Mouse (Mus musculus) cerebellum, postnatal 4 days (tissue): ENCODE results near the gene Ttc7b.
A peak's percentile ranks its signal among the peaks of the same experiment; 100 is the strongest.

Experiments
- DNase-seq, 2 experiments: peaks; one replicate each; pipeline ENCODE4 v3.0.0; 2022; ENCODE audit warnings: low spot score in 2 of 2, mixed read lengths in 1 of 2

Ttc7b gene

DNA sequence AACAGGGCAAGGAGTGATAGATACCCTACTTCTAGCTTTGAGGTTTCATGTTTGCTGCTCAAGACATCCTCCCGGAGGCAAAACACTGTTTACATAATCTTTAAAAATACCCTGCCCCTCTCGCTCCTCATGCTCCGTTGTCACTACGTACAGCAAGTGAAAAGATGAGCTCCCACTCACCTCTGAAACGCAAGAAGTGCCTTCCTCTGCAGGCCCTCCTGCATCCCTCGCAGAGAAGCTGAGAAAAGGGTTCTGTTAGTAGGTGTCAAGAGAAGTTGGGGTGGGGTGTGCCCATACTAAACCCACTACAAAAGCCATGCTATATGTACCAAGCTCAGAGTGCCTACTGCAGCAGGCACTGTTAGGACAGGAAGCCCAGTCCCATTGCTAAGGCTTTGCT, 138.7 kb downstream of the Ttc7b start:
- no peak for DNase-seq

DNA sequence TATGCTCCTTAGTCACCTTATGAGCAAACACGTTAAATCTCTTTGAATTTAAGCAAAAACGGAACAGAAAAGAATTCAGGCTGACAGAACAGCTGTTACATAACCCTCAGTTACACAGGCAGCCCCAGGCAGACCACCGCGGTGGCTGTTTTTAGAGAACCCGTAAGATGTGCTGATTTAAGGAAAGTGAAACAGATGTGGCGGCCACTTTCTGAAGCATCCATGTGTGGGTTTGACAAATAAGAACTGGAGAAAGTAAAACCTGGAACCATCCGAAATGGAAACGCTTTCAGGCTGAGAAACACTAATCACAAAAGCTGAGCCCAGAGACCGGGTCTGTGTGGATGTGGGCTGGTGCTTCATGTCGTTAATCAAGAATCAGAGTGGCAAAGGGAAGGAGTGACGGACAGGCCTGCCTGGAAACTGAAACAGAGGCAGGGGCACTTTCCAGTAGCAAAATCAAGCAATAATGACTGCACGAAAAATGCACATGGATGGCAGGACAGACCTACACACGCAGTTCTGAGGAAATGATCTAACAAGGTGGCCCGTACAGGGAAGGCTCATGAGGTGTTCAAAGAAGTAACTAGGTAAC, 139.8 kb downstream of the Ttc7b start:
- no peak for DNase-seq

DNA sequence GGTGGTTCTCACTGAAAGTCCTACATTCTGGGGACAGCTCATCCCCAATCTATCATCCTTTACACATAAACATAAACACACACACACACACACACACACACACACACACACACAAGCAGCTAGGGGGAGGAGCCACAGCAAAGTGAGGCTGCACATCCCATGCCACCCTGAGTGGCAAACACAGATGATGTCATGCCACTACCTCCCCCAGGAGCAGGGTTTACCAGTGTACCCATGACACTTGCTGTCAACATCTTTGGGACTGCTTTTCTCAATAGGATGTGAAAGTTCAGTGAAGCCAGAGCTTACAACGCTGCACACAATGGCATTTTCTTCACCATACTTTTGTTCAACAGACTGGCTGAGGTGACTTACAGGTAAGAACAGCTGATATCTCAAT, 140.8 kb downstream of the Ttc7b start:
- DNase-seq, result no peak

DNA sequence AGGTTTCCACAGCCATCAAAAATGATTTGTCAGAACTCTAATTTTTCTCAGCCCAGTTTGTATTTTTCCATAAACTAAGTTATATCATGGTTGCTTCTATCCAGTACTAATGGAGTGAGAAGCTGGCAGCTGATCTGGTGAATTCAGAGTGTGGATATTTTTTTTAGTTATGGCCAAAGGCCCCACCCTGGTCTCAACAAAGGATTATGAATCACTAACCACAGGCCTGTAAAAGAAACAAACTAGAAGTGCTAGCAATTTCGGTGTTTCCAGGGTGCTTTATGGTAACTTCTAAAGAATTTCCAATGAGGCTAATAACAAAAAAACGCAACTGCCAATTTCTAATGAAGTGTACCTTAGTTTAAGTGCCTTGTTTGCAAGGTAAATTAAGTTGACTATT, 142.4 kb downstream of the Ttc7b start:
- no peak for DNase-seq

DNA sequence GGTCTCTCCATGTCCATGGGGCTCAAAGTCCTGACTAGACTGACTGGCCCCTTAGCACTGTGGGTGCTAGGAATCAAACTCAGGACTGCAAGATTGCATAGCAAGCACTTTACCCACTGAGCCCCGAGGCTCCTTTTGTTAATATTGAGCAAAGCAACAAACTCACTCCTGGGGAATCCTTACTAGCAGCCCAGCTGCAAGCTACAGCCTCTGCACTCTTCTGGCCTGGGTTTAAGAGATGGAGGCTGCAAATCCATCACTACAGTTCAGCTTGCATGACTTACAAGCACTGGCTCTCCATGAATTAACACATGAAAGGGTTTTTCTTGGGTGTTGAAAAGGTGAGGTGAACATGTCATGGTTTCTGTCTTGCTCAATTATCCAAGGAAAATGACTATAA, 142.8 kb downstream of the Ttc7b start:
- DNase-seq, result no peak

DNA sequence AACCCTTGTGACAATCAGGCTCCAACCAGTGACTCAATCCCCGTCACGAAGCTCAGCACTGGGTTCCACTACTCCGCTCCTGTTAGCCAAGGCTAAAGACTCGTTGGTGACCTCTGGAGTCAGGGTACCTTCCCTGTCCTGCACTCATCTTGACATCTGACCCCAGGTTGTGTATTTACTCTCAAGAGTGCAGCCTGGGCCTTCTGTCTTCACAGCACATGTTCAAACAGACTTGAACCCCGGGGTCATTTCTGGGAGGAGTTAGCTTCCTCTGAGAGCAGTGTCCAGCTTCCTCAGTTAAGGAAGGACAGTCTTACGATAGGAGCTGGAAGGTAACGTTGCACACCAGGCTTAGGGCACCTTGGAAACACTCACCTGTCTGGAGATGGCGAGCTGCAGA, 144.8 kb downstream of the Ttc7b start:
- DNase-seq, result no peak

DNA sequence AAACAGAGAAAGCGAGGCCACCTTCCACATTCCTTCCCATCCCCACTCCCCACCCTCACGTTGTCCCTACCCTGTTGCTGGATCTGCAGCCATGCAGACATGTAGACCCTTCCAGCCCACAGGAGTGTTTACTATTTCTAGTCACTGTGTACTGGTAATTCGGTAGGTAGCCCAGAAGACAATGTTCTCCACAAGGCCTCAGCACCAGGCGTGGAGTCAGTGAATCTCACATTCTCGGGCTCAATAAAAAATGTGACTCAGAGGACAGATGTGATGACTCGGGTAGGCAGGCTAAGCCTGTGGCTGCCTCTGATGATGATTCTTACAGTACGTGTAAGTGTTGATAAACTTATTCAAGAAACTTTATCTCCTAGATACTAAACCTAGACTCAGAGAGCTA, 147.8 kb downstream of the Ttc7b start:
- no peak for DNase-seq

DNA sequence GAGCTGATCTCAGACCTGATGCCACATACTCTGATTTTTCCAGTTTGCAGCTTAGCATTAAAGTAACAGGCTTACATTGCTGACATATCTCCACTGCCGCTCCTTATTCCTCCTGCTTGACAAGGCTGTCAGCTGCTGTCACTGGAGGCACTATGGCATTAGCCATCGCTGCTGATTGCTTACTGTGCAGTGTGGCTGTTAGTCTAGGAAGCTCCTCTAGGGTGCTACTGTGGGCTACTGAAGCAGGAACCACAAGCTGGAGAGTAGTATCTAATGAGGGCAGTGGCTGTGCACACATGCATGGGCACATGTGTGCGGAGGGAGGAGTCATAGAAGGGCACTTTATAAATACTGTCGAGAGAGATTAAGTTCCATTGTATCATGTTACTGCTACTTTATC, 148.6 kb downstream of the Ttc7b start:
- DNase-seq, result no peak

DNA sequence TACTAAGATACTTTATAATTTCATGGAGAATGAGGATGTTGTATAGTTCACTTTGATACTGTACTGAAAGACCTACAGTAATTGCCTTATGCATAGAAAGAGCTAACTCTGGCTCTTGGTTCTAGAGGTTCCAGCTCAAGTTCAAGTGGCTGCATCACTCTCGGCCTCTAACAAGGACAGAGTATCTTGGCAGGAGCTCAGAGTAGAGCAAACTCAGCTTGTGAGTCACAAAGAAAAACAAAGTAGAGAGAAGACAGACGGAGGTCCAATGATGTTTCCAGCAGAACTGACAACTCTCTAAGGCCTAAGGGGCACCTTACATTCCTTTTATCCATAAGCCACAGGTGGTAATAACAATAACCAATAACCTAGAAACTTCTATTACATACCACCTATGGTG, 150.8 kb downstream of the Ttc7b start:
- DNase-seq, result no peak

DNA sequence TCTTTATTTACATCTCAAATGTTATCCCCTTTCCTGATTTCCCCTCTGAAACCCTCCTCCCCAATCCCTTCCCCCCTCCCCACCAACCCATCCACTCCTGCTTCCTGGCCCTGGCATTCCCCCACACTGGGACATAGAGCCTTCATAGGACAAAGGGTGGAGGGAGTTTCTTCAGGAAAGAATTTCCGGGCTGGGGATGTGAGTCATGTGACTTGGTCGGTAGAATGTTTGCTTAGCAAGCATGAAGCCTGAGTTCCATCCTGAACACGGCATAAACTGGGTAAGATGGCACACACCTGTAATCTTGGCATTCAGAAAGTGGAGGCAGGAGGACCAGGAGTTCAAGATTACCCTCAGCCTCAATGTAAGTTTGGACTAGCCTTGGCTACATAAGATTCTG, 151.4 kb downstream of the Ttc7b start:
- DNase-seq, result no peak

DNA sequence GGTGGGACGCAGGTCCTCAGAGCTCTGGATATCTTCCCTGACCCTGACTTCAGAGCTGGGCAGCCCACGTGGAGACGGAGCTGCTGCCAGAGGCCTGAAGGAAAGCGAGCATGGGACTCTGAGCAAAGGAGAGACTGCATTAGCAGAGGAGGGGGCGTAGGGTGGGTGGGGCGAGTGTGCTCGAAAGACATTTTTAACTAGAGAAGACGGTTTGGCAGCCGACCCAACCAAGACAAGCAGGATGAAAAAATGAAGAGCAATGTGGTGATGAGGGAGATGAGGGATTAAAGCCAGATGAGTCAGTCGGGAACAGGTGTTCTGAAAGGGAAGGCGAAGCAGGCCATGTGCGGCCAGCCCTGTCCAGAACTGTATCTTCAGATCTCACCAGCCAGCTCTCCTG, 159.3 kb downstream of the Ttc7b start:
- no peak for DNase-seq

DNA sequence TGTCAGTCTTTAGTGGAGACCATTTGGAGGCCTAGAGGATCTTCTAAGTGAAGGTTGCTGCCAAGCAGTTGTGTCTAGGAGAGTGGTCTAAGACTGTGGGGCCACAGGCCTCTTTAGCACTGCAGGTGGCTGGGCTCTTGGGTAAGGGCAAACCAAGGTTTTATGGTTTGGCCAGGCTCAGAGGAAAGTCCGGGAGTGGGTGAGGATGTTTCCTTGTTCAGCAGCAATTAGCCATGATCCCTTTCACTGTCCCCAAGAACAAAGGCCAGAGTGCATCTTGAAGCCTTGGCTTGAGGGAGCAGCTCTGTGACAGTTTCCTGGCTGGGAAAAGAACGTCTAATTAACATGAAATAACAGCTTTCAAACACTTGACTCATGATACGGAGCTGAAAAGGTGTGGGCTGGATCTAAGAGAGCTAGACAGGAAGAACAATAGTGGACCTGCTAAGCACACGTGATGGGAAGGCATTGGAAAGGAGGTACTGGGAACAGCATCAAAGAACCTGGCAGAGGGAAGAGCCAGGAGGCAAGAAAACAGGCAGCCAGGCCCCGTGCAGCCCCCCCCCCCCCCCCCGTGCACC, 162.5 kb downstream of the Ttc7b start:
- no peak for DNase-seq

DNA sequence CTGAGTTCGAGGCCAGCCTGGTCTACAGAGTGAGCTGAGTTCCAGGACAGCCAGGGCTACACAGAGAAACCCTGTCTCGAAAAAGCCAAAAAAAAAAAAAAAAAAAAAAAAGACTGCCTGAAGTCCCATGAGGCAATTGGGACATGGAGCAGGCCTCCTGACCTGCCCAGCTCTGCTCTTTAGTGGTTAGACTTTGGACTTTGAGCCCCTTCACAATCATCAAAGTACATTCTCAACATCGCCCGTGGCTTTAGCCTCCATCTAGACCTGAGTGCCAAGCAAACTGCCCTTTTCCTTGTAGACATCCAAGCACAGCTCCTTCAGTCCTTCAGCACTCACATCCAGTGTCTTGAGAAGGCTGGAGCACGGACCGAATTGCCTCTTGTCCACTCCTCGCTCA, 164.2 kb downstream of the Ttc7b start:
- no peak for DNase-seq

DNA sequence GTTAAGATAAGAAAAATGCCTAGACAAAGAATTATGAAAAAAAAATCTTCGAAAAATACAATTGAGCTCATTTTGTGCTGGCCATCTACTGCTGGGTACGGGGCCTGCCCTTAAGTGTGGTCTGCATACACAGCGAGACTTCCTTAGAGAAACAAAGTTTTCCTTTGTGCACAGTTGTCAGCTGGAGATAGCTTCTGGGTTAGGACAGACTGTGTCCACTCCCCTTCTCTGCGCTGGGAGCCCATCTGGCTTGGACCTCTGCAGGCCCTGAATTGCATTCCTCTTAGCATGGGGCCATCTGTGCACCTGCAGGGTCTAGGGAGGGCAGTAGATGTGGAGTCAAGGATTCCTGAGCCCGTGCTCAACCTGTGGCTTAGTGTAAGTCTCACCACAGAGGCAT, 165.1 kb downstream of the Ttc7b start:
- no peak for DNase-seq

DNA sequence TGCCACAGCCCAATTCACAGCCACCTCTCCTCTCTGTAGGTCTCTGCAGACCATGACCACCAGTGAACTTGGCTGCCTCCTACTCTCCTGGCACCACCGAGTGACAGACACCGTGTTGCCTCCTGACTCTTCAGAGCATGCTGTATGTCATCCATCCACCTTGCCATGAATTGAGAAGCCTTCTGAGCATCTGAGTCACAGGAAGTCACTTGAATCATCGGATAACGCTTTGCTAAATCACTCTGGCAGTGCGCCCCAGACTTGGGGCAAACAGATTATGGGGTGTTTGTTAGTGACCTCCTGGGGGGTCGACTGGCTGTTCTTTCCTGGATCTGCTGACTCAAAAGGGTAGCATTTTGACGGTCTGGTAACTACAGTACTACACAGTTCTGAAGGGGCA, 166.7 kb downstream of the Ttc7b start:
- DNase-seq, result no peak

DNA sequence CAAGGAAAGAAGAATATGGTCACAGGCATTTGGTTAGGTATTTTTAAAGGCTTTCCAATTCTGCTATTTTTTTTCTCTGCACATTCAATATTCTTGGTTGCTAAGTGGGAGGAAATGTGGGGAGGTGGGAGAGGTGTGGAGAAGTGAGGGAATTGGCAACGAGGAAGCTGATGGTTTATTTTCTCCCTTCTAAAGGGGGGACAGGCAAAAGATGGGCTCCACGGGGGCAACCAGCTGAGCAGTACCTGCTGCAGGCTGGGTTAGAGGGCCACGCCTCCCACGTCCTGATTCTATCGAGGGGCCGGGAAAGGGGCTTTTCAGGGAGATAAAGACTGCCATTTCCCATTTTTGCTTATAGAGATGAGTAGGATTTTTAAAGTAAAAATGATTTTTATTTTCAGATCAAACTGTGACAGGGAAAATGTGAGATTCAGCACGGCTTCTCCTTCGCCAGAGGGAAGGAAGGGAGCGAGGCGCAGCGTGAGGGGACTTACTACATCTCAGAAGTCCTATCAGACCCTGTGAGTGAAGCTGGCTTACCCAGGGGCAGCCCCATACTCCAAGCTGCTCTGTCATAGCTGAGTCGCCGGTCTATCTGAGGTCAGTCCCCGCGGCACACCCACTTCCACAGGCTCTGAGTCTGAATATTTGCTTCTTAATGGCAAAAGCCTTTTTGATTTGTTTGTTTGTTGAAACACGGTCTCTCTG, 167.4 kb downstream of the Ttc7b start:
- no peak for DNase-seq

DNA sequence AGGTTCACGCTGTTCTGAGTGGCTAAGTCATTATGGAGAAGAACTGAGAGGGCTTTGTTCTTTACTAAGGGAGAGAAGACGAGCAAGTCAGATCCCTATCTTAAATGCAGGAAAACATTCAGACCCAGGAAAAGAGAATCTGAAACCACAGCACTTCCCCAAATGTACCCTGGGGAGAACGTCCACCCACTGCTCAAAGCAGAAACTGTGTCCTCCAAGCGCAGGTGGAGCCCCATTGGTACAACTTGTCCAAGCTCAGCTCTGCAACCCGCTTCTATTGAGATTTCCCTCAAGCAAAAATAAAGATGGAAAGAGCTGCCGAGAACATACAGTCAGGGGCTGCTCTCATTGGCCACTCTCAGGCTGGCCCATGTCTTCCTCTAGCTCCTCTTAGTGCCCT, 168.5 kb downstream of the Ttc7b start:
- no peak for DNase-seq

DNA sequence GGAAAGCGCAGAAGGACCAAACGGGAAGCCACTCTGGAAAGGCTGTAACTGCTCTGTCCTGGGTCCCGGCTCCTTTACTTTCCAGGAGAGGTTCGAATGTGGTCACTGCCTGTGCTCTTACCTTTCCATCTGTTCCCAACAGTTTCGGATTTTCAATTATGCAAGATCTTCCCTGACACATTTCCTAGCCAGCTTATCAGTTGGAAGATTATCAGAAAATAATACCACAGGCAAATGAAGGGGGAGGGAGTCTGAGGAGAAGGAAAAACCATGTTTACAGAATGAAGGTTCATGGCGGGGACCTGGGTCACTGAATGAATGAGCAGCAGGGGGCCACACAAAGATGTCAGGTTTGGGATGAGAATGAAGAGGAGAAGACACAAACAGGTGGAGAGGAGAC, 177.1 kb downstream of the Ttc7b start:
- no peak for DNase-seq

DNA sequence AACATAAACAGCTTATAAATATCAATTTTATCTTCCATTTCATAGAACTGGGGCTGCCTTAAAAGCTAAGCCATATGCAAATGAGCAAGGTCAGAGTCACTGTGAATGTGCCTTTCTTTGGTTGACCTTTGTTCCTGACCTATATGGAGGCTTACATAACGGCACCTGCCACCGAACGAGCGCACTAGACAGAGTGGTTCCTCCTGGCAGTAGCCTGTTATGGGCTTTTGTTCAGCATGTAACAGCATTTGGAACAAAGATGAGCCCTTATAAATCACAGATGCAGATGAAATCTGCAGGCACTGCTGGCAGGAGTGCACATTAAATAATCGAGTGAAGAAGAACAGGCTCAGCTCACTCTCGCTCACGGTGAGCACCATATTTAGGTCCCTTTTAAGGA, 179.0 kb downstream of the Ttc7b start:
- DNase-seq, result no peak

DNA sequence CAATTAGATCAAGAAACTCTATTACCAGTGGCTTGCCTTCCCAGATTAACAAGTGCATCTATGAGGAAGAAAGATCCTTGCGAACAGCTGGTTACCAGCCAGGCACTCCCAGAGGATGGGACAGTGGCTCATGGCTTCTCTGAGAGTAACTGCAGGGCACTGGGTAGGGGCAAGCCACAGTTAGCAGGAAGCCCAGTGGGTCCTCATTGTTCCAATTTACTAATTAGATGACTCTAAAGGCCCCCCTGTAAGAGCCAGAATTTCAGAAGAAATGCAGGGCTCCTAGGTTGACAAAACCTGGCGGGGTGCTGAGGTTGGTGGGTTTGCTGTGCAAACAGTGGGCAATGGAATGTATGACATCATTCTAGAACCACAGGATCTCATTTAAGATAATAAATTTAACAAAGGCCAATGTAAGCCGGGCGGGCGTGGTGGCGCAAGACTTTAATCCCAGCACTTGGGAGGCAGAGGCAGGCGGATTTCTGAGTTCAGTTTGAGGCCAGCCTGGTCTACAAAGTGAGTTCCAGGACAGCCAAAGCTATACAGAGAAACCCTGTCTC, 179.6 kb downstream of the Ttc7b start:
- DNase-seq, result no peak

DNA sequence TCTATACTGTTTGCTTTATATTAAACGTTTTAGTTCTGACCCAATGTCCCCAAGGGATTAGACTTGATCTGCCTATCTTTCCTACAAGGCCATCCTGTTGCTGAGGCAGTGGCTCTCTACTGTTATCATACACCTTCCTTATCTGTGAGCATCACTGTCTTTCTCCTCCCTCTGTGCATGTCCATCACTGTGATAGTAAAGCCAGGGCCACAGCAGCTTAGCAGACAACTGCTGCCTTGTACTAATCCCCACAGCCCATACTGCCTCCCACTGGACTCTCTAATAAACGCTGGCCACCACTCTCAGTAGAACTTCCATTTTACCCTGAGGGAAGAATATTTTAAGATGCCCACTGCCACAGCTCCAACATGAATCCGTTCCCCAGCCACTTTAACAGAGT, 182.6 kb downstream of the Ttc7b start:
- peak in 1 of 2 experiments; percentile 42 for DNase-seq

DNA sequence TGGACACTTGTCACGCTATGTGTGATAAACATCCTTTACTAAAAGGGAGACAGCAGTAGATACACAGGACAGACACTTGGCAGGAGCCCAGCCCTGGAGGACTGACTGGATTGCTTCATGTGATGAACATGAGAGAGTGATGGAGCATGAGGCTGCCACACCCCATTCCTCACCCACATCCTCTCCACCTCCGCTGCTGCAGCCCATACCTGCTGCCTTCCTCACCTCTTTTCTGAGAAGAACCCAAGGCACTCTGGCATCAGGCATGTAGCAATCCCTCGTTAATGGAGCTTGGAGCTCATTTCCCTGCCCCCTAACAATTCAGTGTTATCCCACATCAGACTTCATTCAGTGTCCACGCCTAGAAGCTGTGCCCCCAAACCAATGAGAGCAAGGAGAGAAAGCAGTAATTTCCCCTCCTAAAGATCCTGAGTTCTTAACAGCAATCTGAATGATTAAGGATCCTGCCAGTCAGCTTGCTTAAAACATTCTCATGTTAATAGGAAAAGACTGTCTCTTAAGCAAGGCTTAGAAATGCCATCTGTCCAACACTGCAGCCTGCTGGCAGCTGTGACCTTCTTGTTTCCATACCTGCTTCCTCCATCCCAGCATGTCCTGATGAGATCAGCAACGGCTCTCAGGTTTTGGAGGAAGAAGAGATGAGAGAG, 183.1 kb downstream of the Ttc7b start:
- DNase-seq, result no peak

DNA sequence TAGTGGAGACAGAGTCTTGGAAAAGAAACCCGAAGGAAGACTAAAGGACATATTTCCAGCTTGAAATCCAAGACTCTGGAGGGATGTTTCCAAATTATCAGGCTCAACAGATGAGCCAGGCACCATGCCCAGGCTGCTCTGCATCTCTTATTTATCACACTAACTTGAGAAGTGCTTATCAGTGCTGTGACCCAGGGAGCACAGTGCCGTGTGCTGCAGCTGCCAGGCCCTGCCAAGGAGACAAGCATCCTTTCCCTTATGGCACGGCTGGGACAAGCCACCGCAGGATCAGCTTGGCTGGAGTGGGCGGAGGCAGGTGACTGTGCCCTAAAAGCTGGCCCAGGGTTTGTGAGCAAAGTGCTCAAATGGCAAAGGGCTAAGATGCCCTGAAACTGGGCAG, 184.4 kb downstream of the Ttc7b start:
- DNase-seq, result no peak
